Mouse (Mus musculus): ENCODE measurements around the gene Cacna2d3.

DNA sequence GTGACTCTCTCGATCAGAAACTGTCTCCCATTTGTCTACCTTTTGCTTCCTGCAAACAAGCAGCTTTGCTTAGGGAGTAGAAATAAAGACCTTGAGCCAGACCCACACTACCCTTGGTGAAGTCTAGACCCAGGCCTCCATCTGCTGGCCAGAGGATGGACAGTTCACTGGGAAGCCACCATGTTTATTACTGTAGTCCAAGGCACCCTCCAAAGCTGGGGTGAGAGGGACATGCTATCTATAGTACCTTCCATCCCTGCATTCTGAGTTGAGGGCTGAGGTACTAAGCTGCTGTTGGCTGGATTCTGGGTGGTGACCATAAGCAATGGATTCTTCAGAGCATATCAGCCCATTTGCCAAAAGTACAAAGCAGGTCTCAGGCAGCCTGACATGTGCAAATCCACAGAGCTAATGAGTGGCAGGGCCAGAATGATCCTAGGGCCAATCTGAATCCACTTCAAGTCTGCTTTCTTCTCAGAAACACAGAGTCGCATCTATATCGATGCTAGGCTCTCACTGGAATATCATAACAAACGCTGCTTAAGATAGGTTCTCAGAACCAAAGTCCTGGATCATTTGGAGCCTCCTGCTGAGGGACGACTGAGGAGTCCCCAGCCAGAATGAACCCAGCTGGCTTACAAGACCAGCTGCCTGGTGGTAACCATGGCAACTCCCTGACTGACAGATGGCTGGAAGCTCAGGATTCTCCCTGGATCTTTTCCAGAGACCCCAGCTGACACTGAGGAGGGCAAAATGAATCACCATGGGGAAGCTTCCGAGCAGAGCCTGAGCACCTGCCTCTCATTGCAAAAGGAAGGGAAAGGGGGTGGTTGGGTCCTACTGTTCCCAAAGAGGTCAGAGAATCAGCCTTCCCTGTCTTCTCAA lies 763.3 kb downstream of the Cacna2d3 start:
- TF ChIP-seq CTCF (IDR thresholded peaks at IDR 0.05; ENCODE audit: insufficient read depth, low read depth, low read length), result no peak
- TF ChIP-seq POLR2A (IDR thresholded peaks at IDR 0.05; ENCODE audit: insufficient read depth, low read depth, low read length), result no peak

Data from olfactory bulb, adult 2 months (tissue).